Mouse (Mus musculus): Measurements from ENCODE around the gene Lamtor3. TPM values are rescaled to one million over a fixed set of nuclear protein-coding genes. Genes with fewer than 3 reads are reported as not detected.
"Not testable (repeated sequence)": the region's sequence is repeated elsewhere in the genome, so short reads cannot be mapped to it uniquely, and the experiment has no call there.

The Lamtor3 gene
- polyA plus RNA-seq, 1 experiment from 2014 or later, result 111 TPM

DNA sequence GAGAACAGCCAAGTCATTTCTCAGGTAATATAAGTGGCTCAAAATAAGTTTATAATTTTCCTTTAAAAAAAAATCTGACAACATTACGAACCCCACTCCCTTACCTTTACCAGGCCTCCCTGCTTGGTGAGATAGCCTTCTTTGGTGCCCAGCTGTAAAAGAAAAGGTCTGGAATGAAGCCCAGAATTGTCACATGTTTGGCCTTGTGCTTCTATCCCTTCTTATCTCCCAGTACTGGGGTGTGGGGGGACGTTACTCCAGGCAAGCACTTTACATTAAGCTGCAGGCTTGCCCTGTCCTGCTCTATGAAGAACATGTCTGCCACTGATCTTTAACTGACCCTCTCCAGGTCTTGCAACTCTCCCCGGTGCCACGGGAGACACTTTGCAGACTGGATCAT, 22.5 kb downstream of the Lamtor3 start:
- no peak for ATAC-seq (ENCODE audit: low FRiP score, low TSS enrichment)
- Histone ChIP-seq H3K9ac (ENCODE audit: low read depth, low read length) (no peak overlapping the region), H3K4me3 (ENCODE audit: low read length) (no peak overlapping the region), H3K9me3 (ENCODE audit: control insufficient read depth, low read length) (no peaks in the 10 kb centered on the region), H3K27ac (ENCODE audit: low read depth, low read length) (no peak overlapping the region), H3K4me2 (replicated peaks; ENCODE audit: low read depth, low read length) (no peak overlapping the region), H3K27me3 (ENCODE audit: control insufficient read depth, insufficient read depth, low read length) (no peaks in the 10 kb centered on the region), H3K4me1 (ENCODE audit: control insufficient read depth, insufficient read depth, low read length) (peaks cover 10% of the 10 kb centered on the region; the same call in 1 of the 2 replicates), H3K36me3 (ENCODE audit: control insufficient read depth, insufficient read depth, low read length) (no peaks in the 10 kb centered on the region)
- 75% methylated on average over 4 of the region's 4 CpGs for WGBS

DNA sequence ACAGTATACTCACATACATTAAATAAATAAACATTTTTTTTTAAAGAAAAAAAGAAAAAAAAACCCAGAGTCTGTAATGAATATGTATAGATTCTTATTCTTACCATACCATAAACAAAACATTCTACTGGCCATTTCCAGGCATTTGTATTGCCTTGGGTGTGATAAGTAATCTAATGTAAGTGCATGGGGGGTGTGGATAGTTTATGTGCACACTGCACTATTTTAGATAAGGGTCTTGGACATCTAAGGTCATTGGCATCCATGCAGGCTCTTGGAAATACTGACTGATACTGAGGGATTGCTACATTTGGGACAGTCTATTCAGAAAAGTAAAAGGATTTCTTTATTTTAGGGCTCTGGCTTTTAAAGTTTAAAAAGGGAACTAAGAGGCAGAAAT, 23.2 kb downstream of the Lamtor3 start:
- no peak overlapping the region for H3K27ac ChIP-seq (ENCODE audit: low read depth, low read length)
- no peaks in the 10 kb centered on the region for H3K9me3 ChIP-seq (ENCODE audit: control insufficient read depth, low read length)
- no peaks in the 10 kb centered on the region for H3K36me3 ChIP-seq (ENCODE audit: control insufficient read depth, insufficient read depth, low read length)
- H3K4me2 ChIP-seq (replicated peaks; ENCODE audit: low read depth, low read length), result no peak overlapping the region
- no peak overlapping the region for H3K4me3 ChIP-seq (ENCODE audit: low read length)
- no peak overlapping the region for H3K9ac ChIP-seq (ENCODE audit: low read depth, low read length)
- peaks cover 4% of the 10 kb centered on the region; the same call in 1 of the 2 replicates for H3K4me1 ChIP-seq (ENCODE audit: control insufficient read depth, insufficient read depth, low read length)
- no peaks in the 10 kb centered on the region for H3K27me3 ChIP-seq (ENCODE audit: control insufficient read depth, insufficient read depth, low read length)
- no peak for ATAC-seq (ENCODE audit: low FRiP score, low TSS enrichment)

DNA sequence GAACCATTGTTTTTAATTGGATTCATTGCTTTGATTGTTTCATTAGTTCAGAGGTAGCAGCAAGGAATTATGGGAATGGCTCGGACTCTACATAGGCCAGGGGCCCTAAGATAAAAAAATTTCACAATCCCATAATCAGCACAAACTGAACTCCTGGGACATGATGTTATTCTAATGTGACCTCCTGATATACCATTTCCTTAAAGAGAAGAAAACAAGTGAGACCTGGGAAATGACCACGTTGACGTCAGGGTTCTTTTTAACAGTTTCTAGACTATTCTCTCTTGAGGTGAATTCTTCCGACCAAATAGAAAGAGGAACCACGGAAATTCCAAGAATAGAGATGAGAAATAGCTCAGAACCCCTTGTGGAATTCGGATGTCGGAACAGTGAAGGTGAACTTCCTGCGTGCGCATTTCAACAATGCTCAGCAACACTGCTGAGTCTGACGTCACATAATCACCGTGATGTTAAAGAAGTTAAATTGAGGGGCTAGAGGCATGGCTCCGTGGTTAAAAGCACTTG, 23.9 kb downstream of the Lamtor3 start:
- WGBS, result 85% methylated on average over 12 of the region's 12 CpGs
- ATAC-seq (ENCODE audit: low FRiP score, low TSS enrichment), result no peak
- Histone ChIP-seq H3K4me2 (replicated peaks; ENCODE audit: low read depth, low read length) (no peak overlapping the region), H3K4me3 (ENCODE audit: low read length) (no peak overlapping the region), H3K27me3 (ENCODE audit: control insufficient read depth, insufficient read depth, low read length) (no peaks in the 10 kb centered on the region), H3K9ac (ENCODE audit: low read depth, low read length) (no peak overlapping the region), H3K36me3 (ENCODE audit: control insufficient read depth, insufficient read depth, low read length) (no peaks in the 10 kb centered on the region), H3K27ac (ENCODE audit: low read depth, low read length) (no peak overlapping the region), H3K9me3 (ENCODE audit: control insufficient read depth, low read length) (no peaks in the 10 kb centered on the region), H3K4me1 (ENCODE audit: control insufficient read depth, insufficient read depth, low read length) (no peaks in the 10 kb centered on the region; the same call in 1 of the 2 replicates)

DNA sequence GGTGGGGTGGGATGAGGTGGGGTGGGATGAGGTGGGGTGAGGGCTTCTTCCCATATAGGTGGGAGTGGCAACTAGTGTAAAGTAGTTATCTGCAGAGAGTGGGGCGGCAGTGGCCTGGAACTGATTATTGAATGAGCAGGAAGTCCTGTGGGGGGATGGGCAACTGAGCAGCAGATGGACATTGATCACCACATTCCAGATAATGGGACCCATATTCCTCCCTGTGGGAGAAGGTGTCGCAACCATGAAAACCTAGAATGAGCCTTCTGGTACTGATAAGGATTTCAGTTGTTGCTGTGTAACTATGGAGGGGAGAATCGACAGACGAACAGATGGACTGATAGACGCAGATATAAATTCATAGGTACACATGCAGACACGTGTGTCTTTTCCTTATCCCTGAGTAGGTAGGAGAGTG, 25.4 kb downstream of the Lamtor3 start:
- Histone ChIP-seq H3K4me3 (ENCODE audit: low read length) (no peak overlapping the region), H3K9me3 (ENCODE audit: control insufficient read depth, low read length) (no peaks in the 10 kb centered on the region), H3K4me1 (ENCODE audit: control insufficient read depth, insufficient read depth, low read length) (no peaks in the 10 kb centered on the region), H3K27ac (ENCODE audit: low read depth, low read length) (no peak overlapping the region), H3K4me2 (replicated peaks; ENCODE audit: low read depth, low read length) (no peak overlapping the region), H3K27me3 (ENCODE audit: control insufficient read depth, insufficient read depth, low read length) (no peaks in the 10 kb centered on the region), H3K36me3 (ENCODE audit: control insufficient read depth, insufficient read depth, low read length) (no peaks in the 10 kb centered on the region), H3K9ac (ENCODE audit: low read depth, low read length) (no peak overlapping the region)
- ATAC-seq (ENCODE audit: low FRiP score, low TSS enrichment), result no peak
- 83% methylated on average over 6 of the region's 6 CpGs for WGBS

DNA sequence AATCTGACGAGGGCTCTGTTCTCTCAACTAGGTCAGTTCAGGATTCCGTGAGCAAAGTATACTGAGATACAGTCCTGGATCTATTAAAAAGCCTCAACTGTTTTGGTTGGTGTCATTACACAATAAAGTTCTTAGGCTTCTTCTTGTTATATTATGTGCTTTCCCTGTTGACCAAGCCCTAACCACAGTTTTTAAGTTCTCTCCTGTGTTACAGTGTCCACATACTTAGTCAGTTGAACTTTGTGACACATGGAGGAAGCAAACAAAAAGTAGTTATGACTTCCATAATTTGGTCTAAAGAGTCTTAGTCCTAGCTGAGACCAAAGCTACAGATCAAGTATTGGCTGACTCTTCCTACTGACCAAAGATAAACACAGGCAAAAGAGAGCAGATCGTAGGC, 28.5 kb downstream of the Lamtor3 start:
- Histone ChIP-seq H3K4me2 (replicated peaks; ENCODE audit: low read depth, low read length) (no peak overlapping the region), H3K27ac (ENCODE audit: low read depth, low read length) (no peak overlapping the region), H3K9me3 (ENCODE audit: control insufficient read depth, low read length) (no peaks in the 10 kb centered on the region), H3K4me1 (ENCODE audit: control insufficient read depth, insufficient read depth, low read length) (peaks cover 1% of the 10 kb centered on the region; the same call in 1 of the 2 replicates), H3K36me3 (ENCODE audit: control insufficient read depth, insufficient read depth, low read length) (no peaks in the 10 kb centered on the region), H3K4me3 (ENCODE audit: low read length) (no peak overlapping the region), H3K9ac (ENCODE audit: low read depth, low read length) (no peak overlapping the region), H3K27me3 (ENCODE audit: control insufficient read depth, insufficient read depth, low read length) (no peaks in the 10 kb centered on the region)
- no peak for ATAC-seq (ENCODE audit: low FRiP score, low TSS enrichment)
- 93% methylated on average over 3 of the region's 3 CpGs for WGBS

DNA sequence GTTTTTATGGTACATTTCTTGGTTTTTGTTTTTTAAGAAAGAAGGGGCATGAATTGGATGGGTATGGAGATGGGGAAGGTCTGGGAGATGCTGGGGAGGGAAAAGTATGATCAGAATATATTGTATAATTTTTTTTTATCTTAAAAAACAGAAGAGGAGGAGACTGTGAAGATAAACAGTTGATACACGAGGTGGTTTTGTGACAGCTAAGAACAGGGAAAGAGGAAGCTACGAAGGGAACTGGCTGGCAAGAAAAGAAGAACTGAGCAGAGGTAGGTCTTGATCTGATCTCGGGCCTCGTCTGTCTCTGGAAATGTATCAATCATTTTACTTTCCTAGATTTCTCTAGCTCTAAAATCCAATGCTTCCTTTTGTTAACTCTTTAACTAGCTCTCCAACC, 29.2 kb downstream of the Lamtor3 start:
- no peak overlapping the region for H3K4me3 ChIP-seq (ENCODE audit: low read length)
- no peaks in the 10 kb centered on the region for H3K36me3 ChIP-seq (ENCODE audit: control insufficient read depth, insufficient read depth, low read length)
- no peak for ATAC-seq (ENCODE audit: low FRiP score, low TSS enrichment)
- H3K9ac ChIP-seq (ENCODE audit: low read depth, low read length), result no peak overlapping the region
- no peak overlapping the region for H3K27ac ChIP-seq (ENCODE audit: low read depth, low read length)
- H3K27me3 ChIP-seq (ENCODE audit: control insufficient read depth, insufficient read depth, low read length), result no peaks in the 10 kb centered on the region
- WGBS, result 83% methylated on average over 4 of the region's 4 CpGs
- peaks cover 8% of the 10 kb centered on the region for H3K4me1 ChIP-seq (ENCODE audit: control insufficient read depth, insufficient read depth, low read length)
- H3K9me3 ChIP-seq (ENCODE audit: control insufficient read depth, low read length), result no peaks in the 10 kb centered on the region
- no peak overlapping the region for H3K4me2 ChIP-seq (replicated peaks; ENCODE audit: low read depth, low read length)

DNA sequence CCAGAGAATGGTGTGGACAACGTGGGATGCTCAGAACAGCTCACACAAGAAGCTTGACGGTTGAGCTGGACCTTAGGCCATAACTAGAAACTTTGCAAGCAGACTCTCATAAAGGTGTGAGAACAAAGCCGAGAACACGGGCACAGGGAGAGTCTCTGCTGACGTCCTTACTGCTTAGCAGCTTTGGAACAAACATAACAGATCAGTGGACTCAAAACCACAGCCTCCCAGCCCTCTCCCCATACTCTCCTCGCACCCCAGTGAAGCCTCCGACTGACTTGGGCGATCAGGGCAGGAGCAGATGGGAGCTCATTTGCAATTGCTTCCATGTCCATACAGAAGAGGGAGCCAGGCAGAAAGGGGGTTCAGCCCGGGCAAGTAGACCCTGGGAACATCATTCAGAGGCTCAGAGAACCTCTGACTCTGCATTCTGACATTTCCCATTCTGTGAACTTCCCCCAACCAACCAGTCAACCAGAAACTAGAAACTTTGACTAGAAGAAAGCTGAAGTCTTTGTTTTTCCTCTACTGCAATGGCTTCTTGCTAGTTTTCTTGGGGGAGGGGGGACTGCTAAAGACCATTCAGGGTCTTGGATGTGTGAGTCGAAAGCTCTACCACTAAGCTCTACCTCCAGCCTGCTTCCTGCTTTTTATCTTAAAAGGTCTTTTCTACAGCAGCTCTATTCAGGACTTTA, 32.0 kb downstream of the Lamtor3 start:
- Histone ChIP-seq H3K4me3 (ENCODE audit: low read length) (no peak overlapping the region), H3K36me3 (ENCODE audit: control insufficient read depth, insufficient read depth, low read length) (no peaks in the 10 kb centered on the region), H3K27me3 (ENCODE audit: control insufficient read depth, insufficient read depth, low read length) (no peaks in the 10 kb centered on the region), H3K27ac (ENCODE audit: low read depth, low read length) (no peak overlapping the region), H3K4me1 (ENCODE audit: control insufficient read depth, insufficient read depth, low read length) (peaks cover 13% of the 10 kb centered on the region), H3K9me3 (ENCODE audit: control insufficient read depth, low read length) (no peaks in the 10 kb centered on the region), H3K9ac (ENCODE audit: low read depth, low read length) (no peak overlapping the region), H3K4me2 (replicated peaks; ENCODE audit: low read depth, low read length) (no peak overlapping the region)
- 86% methylated on average over 10 of the region's 10 CpGs for WGBS
- ATAC-seq (ENCODE audit: low FRiP score, low TSS enrichment), result no peak

DNA sequence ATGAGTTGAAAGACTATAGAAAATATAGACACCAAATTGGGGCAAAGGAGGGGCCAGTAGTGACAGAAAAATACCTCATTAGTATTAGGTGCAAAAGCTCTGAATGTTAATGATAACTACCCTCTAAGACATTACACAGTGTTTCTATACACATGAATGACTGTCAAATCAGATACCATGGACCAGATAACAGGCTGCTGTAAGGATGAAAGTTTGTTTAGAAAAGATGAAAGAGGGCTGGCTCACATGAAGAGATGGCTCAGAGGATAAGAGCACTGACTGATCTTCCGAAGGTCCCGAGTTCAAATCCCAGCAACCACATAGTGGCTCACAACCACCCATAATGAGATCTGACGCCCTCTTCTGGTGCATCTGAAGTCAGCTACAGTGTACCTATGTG, 33.0 kb downstream of the Lamtor3 start:
- not testable (repeated sequence) for H3K27ac ChIP-seq (ENCODE audit: low read depth, low read length); H3K4me2 ChIP-seq (replicated peaks; ENCODE audit: low read depth, low read length); H3K9me3 ChIP-seq (ENCODE audit: control insufficient read depth, low read length); H3K9ac ChIP-seq (ENCODE audit: low read depth, low read length); H3K27me3 ChIP-seq (ENCODE audit: control insufficient read depth, insufficient read depth, low read length); H3K4me3 ChIP-seq (ENCODE audit: low read length); ATAC-seq (ENCODE audit: low FRiP score, low TSS enrichment); H3K36me3 ChIP-seq (ENCODE audit: control insufficient read depth, insufficient read depth, low read length)
- peaks cover 13% of the 10 kb centered on the region for H3K4me1 ChIP-seq (ENCODE audit: control insufficient read depth, insufficient read depth, low read length)
- WGBS, result 88% methylated on average over 3 of the region's 3 CpGs

DNA sequence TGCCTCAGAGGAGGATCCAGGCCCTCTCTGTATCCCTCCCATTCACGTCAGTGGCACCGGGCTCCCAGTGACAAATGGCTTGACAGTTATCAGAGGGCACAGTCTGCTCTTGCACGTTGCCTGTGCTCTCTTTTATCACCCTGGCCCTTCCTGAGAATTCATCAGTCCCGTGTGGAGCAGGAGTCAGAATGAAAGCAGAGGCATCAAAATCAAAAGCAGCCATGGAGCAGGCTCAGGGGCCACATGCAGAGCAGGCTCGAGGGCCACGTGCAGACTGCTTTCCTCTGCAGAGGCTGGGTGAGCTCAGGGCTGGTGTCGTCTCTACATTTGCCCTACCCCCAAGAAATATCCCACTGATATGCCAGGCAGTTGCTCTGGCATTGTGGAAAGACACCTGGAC, 33.5 kb downstream of the Lamtor3 start:
- Histone ChIP-seq H3K27ac (ENCODE audit: low read depth, low read length) (peak overlapping the region; percentile 7; the same call in 1 of the 2 replicates), H3K9ac (ENCODE audit: low read depth, low read length) (no peak overlapping the region)
- WGBS, result 36% methylated on average over 7 of the region's 7 CpGs

More for the DNA sequence above, 33.5 kb downstream of the Lamtor3 start:
- H3K4me2 ChIP-seq (replicated peaks; ENCODE audit: low read depth, low read length), result no peak overlapping the region
- H3K4me3 ChIP-seq (ENCODE audit: low read length), result no peak overlapping the region
- H3K4me1 ChIP-seq (ENCODE audit: control insufficient read depth, insufficient read depth, low read length), result peaks cover 13% of the 10 kb centered on the region
- ATAC-seq (ENCODE audit: low FRiP score, low TSS enrichment), result no peak
- no peaks in the 10 kb centered on the region for H3K9me3 ChIP-seq (ENCODE audit: control insufficient read depth, low read length)
- H3K27me3 ChIP-seq (ENCODE audit: control insufficient read depth, insufficient read depth, low read length), result no peaks in the 10 kb centered on the region
- no peaks in the 10 kb centered on the region for H3K36me3 ChIP-seq (ENCODE audit: control insufficient read depth, insufficient read depth, low read length)

Data from kidney, embryonic 14.5 days (tissue).